Mouse (Mus musculus) lung, embryonic 16.5 days (tissue): ENCODE measurements at regions not wholly inside any gene's neighbourhood (a gene's known extent, or its start where the extent isn't known, plus 50 kb on each side); places are given as distances from the start of the nearest gene placed in this dataset.

Experiments used
- ATAC-seq: fragments of 200-750 bp; cut with Nextera tagmentation; 2 replicates; pipeline ENCODE4 v1.8.0; 2017; ENCODE audit warnings: low read depth, mild to moderate bottlenecking, moderate library complexity
- H3K27ac ChIP-seq: fragments of 300-500 bp; sonication (generic); 2 replicates; pipeline ENCODE4 v1.5.1; 2014; ENCODE audit warnings: mild to moderate bottlenecking, control low read depth, low read length
- H3K27me3 ChIP-seq: fragments of 300-500 bp; sonication (generic); 2 replicates; pipeline ENCODE4 v1.6.1; 2014; ENCODE audit warnings: low read depth, low read length, mixed read lengths; ENCODE audit not compliant: control insufficient read depth, insufficient read depth
- H3K36me3 ChIP-seq: fragments of 300-500 bp; sonication (generic); 2 replicates; pipeline ENCODE4 v1.6.1; 2014; ENCODE audit warnings: low read length; ENCODE audit not compliant: control insufficient read depth, insufficient read depth
- H3K4me1 ChIP-seq: fragments of 300-500 bp; sonication (generic); replicated peaks from 2 replicates; pipeline ENCODE4 v1.6.1; 2014; ENCODE audit warnings: low read length, mixed read lengths; ENCODE audit not compliant: control insufficient read depth, insufficient read depth
- H3K4me2 ChIP-seq: fragments of 300-500 bp; sonication (generic); 2 replicates; pipeline ENCODE4 v1.6.1; 2014; ENCODE audit warnings: low read depth, low read length, control low read depth
- H3K4me3 ChIP-seq: fragments of 300-500 bp; sonication (generic); 2 replicates; pipeline ENCODE4 v1.5.1; 2014; ENCODE audit warnings: mild to moderate bottlenecking, low read length, control low read depth
- H3K9ac ChIP-seq: fragments of 300-500 bp; sonication (generic); 2 replicates; pipeline ENCODE4 v1.6.1; 2014; ENCODE audit warnings: low read length, control low read depth
- H3K9me3 ChIP-seq: fragments of 300-500 bp; sonication (generic); 2 replicates; pipeline ENCODE4 v1.6.1; 2016; ENCODE audit warnings: low read length; ENCODE audit not compliant: control insufficient read depth
- WGBS: fragments of 180-500 bp; shearing (Covaris S2); extraction: QIAGEN DNeasy Blood & Tissue Kit; methylation state at CpG from one replicate; pipeline ENCODE4 v1.1.7; 2014; 5-methylcytosine and 5-hydroxymethylcytosine counted together

- H3K4me2 ChIP-seq = no peak overlapping the region
- 47% methylated on average over 2 of the region's 2 CpGs for WGBS
- no peaks in the 10 kb centered on the region for H3K9me3 ChIP-seq
- H3K4me1 ChIP-seq = no peaks in the 10 kb centered on the region
- no peak overlapping the region for H3K9ac ChIP-seq
- H3K27me3 ChIP-seq = no peaks in the 10 kb centered on the region
- no peak for ATAC-seq
- no peak overlapping the region for H3K27ac ChIP-seq
- H3K36me3 ChIP-seq = no peaks in the 10 kb centered on the region
- H3K4me3 ChIP-seq = no peak overlapping the region
These were observed 315.3 kb upstream of the Grin3a start for GRCm38 (mm10) chr4:50160893-50161292.

- H3K27me3 ChIP-seq = no peaks in the 10 kb centered on the region
- no peak for ATAC-seq
- H3K4me3 ChIP-seq = no peak overlapping the region
- no peak overlapping the region for H3K27ac ChIP-seq
- H3K4me1 ChIP-seq = no peaks in the 10 kb centered on the region
- H3K36me3 ChIP-seq = no peaks in the 10 kb centered on the region
- H3K9ac ChIP-seq = no peak overlapping the region
- H3K4me2 ChIP-seq = no peak overlapping the region
- no peaks in the 10 kb centered on the region for H3K9me3 ChIP-seq
These were observed 300.4 kb upstream of the Grin3a start for GRCm38 (mm10) chr4:50145926-50146325.

- no peak overlapping the region for H3K4me2 ChIP-seq
- no peaks in the 10 kb centered on the region for H3K36me3 ChIP-seq
- H3K27ac ChIP-seq = no peak overlapping the region
- no peaks in the 10 kb centered on the region for H3K27me3 ChIP-seq
- no peaks in the 10 kb centered on the region for H3K9me3 ChIP-seq
- WGBS = 50% methylated on average over 1 of the region's 1 CpGs
- no peak overlapping the region for H3K4me3 ChIP-seq
- no peak overlapping the region for H3K9ac ChIP-seq
- no peaks in the 10 kb centered on the region for H3K4me1 ChIP-seq
- no peak for ATAC-seq
These were observed 284.7 kb upstream of the Grin3a start for GRCm38 (mm10) chr4:50130262-50130661.

GRCm38 (mm10) chr4:50106557-50106956 is 261.0 kb upstream of the Grin3a start:
- Histone ChIP-seq H3K27me3 (no peaks in the 10 kb centered on the region), H3K27ac (no peak overlapping the region), H3K9me3 (no peaks in the 10 kb centered on the region), H3K36me3 (no peaks in the 10 kb centered on the region), H3K4me1 (no peaks in the 10 kb centered on the region), H3K4me2 (no peak overlapping the region), H3K9ac (no peak overlapping the region), H3K4me3 (no peak overlapping the region)
- WGBS = 25% methylated on average over 1 of the region's 1 CpGs
- ATAC-seq = no peak

- no peaks in the 10 kb centered on the region for H3K36me3 ChIP-seq
- ATAC-seq = no peak
- no peak overlapping the region for H3K27ac ChIP-seq
- no peak overlapping the region for H3K9ac ChIP-seq
- no peak overlapping the region for H3K4me3 ChIP-seq
- no peaks in the 10 kb centered on the region for H3K9me3 ChIP-seq
- H3K4me1 ChIP-seq = no peaks in the 10 kb centered on the region
- H3K27me3 ChIP-seq = no peaks in the 10 kb centered on the region
- H3K4me2 ChIP-seq = no peak overlapping the region
These were observed 242.3 kb upstream of the Grin3a start for GRCm38 (mm10) chr4:50087860-50088259.

- no peak for ATAC-seq
- Histone ChIP-seq H3K4me1 (no peaks in the 10 kb centered on the region), H3K4me3 (no peak overlapping the region), H3K36me3 (no peaks in the 10 kb centered on the region), H3K9me3 (no peaks in the 10 kb centered on the region), H3K9ac (no peak overlapping the region), H3K27ac (no peak overlapping the region), H3K4me2 (no peak overlapping the region), H3K27me3 (no peaks in the 10 kb centered on the region)
- WGBS = 53% methylated on average over 2 of the region's 2 CpGs
These were observed 241.1 kb upstream of the Grin3a start for GRCm38 (mm10) chr4:50086676-50087075.

GRCm38 (mm10) chr4:50055519-50055918 is 210.0 kb upstream of the Grin3a start:
- ATAC-seq = no peak
- Histone ChIP-seq H3K36me3 (no peaks in the 10 kb centered on the region), H3K4me1 (no peaks in the 10 kb centered on the region), H3K27me3 (no peaks in the 10 kb centered on the region), H3K9me3 (no peaks in the 10 kb centered on the region), H3K4me3 (no peak overlapping the region), H3K9ac (no peak overlapping the region), H3K4me2 (no peak overlapping the region), H3K27ac (no peak overlapping the region)
- 49% methylated on average over 2 of the region's 2 CpGs for WGBS

- H3K4me3 ChIP-seq = no peak overlapping the region
- H3K4me1 ChIP-seq = no peaks in the 10 kb centered on the region
- no peaks in the 10 kb centered on the region for H3K27me3 ChIP-seq
- no peak overlapping the region for H3K27ac ChIP-seq
- ATAC-seq = no peak
- H3K36me3 ChIP-seq = no peaks in the 10 kb centered on the region
- H3K4me2 ChIP-seq = no peak overlapping the region
- H3K9me3 ChIP-seq = no peaks in the 10 kb centered on the region
- no peak overlapping the region for H3K9ac ChIP-seq
These were observed 195.9 kb upstream of the Grin3a start for GRCm38 (mm10) chr4:50041476-50041875.

- Histone ChIP-seq H3K36me3 (no peaks in the 10 kb centered on the region), H3K27me3 (no peaks in the 10 kb centered on the region), H3K27ac (no peak overlapping the region), H3K4me3 (no peak overlapping the region), H3K4me1 (no peaks in the 10 kb centered on the region), H3K9me3 (no peaks in the 10 kb centered on the region), H3K9ac (no peak overlapping the region), H3K4me2 (no peak overlapping the region)
- WGBS = 51% methylated on average over 6 of the region's 6 CpGs
- ATAC-seq = no peak
These were observed 190.5 kb upstream of the Grin3a start for GRCm38 (mm10) chr4:50036079-50036478.

- no peak overlapping the region for H3K9ac ChIP-seq
- no peak overlapping the region for H3K4me3 ChIP-seq
- WGBS = 54% methylated on average over 6 of the region's 6 CpGs
- ATAC-seq = no peak
- H3K27me3 ChIP-seq = no peaks in the 10 kb centered on the region
- H3K27ac ChIP-seq = no peak overlapping the region
- no peaks in the 10 kb centered on the region for H3K4me1 ChIP-seq
- no peak overlapping the region for H3K4me2 ChIP-seq
- no peaks in the 10 kb centered on the region for H3K36me3 ChIP-seq
- no peaks in the 10 kb centered on the region for H3K9me3 ChIP-seq
These were observed 179.8 kb upstream of the Grin3a start for GRCm38 (mm10) chr4:50025356-50025755.
